Mouse (Mus musculus): Measurements from ENCODE around the gene Tnxb. TPM values are rescaled to one million over a fixed set of nuclear protein-coding genes. Genes with fewer than 3 reads are reported as not detected.

Gene Tnxb
- polyA plus RNA-seq (2015; fragmentation: Nextera tagmentation; extraction: Ambion mirVana), result 10.3 and 10.4 TPM in 2 replicates

DNA sequence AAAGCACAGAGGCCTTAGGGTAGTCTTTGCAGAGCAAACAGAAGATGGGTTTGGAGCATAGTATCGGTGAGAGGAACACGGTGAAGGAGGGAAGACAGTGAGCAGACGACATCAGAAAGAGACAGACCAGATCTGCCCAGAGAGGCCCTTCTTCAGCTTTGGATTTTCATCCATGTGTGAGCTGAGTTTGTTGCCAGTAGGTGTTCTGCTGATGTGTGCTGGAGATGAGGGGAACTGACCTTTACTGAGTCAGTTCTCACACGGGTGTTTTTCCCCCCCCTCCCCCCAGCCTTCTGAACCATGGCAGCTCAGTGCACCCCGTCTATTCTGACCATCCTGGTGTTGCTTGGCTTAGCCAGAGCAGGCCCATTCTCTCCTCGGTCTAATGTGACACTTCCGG is at the start of gene Tnxb:
Gene Tnxb (plus strand): TSS at position 301 of the 400 bp plus-strand sequence.

GRCm38 (mm10) chr17:34627943-34628643 is 42.2 kb upstream of the Tnxb start, which contains the start of gene Ppt2:
Gene Ppt2, minus strand, starts transcription at chr17:34628510.

GRCm38 (mm10) chr17:34629221-34629751 is 41.0 kb upstream of the Tnxb start, which contains the start of gene Prrt1:
Gene Prrt1, plus strand, starts transcription at chr17:34629533.

DNA sequence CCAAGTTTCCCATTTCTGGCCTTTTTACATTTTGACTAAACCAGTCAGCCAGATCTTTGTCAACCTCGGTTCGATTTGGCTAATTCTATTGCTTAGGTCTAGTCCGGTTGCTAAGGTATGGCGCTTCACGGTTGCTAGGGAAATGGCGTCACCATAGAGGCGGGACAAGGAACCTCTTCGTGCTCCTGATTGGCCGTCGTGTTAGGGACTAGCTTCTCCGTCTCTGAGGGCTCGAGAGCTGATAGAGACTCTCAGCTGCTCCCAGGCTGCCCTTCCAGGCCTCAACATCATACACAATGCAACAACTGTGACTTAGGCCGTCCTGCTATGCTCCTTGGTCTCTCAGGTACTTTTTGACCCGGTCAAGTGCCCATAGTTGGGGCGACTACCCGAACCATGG is 25.7 kb upstream of the Tnxb start, which contains the start of gene Fkbpl:
Gene Fkbpl (plus strand): TSS at position 157 of the 400 bp plus-strand sequence.

DNA sequence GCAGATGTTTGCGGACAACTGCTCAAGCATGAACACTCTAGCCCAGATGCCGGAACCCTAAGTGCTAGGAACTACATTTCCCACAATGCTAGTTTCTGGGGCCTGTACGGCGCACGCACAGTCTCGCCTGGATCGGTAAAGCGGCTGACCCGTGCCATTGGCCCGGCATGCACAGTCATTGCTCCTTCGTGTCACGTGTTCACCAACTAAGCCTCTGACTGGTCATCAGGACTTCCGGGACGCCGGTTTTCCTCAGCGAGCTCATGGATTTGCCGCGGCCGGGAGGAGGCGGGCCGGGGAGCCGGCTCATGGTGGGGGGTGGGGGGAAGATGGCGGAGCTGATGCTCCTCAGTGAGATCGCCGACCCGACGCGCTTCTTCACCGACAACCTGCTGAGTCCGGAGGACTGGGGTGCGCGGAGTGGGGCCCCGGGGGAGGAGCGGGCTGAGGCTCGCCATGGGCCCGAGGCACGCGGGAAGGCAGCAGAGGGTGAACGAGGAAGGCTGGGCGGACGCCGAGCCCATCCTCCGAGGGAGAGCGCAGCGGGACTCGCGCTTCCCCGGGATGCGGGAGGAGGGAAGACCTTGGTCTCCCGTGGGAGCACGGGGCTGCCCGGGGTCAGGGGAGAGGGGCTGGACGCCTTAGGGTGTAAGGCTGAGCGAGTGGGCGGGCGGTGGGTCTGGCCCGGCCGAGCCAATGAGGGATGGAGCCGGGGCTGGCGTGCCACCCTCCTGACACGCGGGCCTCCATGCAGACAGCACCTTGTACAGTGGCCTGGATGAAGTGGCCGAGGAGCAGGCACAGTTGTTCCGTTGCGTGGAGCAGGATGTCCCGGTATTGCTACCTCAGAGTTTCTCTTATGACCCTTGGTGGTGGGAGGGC is 23.2 kb upstream of the Tnxb start, which contains the start of gene Atf6b:
Gene Atf6b (plus strand): TSS at position 241 of the 882 bp plus-strand sequence.

GRCm38 (mm10) chr17:34743719-34744118 is 73.4 kb downstream of the Tnxb start, which contains the start of gene C4b:
Gene C4b, minus strand, starts transcription at chr17:34743882.

Other genes starting within 250 kb of the Tnxb start
- gene Btnl4, start 193.2 kb upstream of the Tnxb start, polyA plus RNA-seq (2015; fragmentation: Nextera tagmentation; extraction: Ambion mirVana), result not detected in 2 replicates
- not detected in 2 replicates for gene Btnl6, start 153.2 kb upstream of the Tnxb start, polyA plus RNA-seq (2015; fragmentation: Nextera tagmentation; extraction: Ambion mirVana)
- gene Notch4, start 106.3 kb upstream of the Tnxb start, polyA plus RNA-seq (2015; fragmentation: Nextera tagmentation; extraction: Ambion mirVana), result 3.0 and 5.0 TPM in 2 replicates
- 15.0 TPM in 2 replicates for gene Gpsm3, start 80.7 kb upstream of the Tnxb start, polyA plus RNA-seq (2015; fragmentation: Nextera tagmentation; extraction: Ambion mirVana)
- 6.1 and 6.8 TPM in 2 replicates for gene Pbx2, start 79.3 kb upstream of the Tnxb start, polyA plus RNA-seq (2015; fragmentation: Nextera tagmentation; extraction: Ambion mirVana)
- 4.4 and 5.1 TPM in 2 replicates for gene Ager, start 72.7 kb upstream of the Tnxb start, polyA plus RNA-seq (2015; fragmentation: Nextera tagmentation; extraction: Ambion mirVana)
- 90.9 and 133 TPM in 2 replicates for gene Rnf5, start 66.8 kb upstream of the Tnxb start, polyA plus RNA-seq (2015; fragmentation: Nextera tagmentation; extraction: Ambion mirVana)
- gene Agpat1, start 66.3 kb upstream of the Tnxb start, polyA plus RNA-seq (2015; fragmentation: Nextera tagmentation; extraction: Ambion mirVana), result 43.8 and 58.6 TPM in 2 replicates
- 11.5 and 18.6 TPM in 2 replicates for gene Egfl8, start 54.6 kb upstream of the Tnxb start, polyA plus RNA-seq (2015; fragmentation: Nextera tagmentation; extraction: Ambion mirVana)
- gene Ppt2, start 42.0 kb upstream of the Tnxb start, polyA plus RNA-seq (2015; fragmentation: Nextera tagmentation; extraction: Ambion mirVana), result 25.5 and 34.3 TPM in 2 replicates
- gene Prrt1, start 41.0 kb upstream of the Tnxb start, polyA plus RNA-seq (2015; fragmentation: Nextera tagmentation; extraction: Ambion mirVana), result 1.3 and 2.2 TPM in 2 replicates
- gene Fkbpl, start 25.8 kb upstream of the Tnxb start, polyA plus RNA-seq (2015; fragmentation: Nextera tagmentation; extraction: Ambion mirVana), result 13.8 and 17.8 TPM in 2 replicates
- gene Atf6b, start 23.4 kb upstream of the Tnxb start, polyA plus RNA-seq (2015; fragmentation: Nextera tagmentation; extraction: Ambion mirVana), result 34.1 and 43.4 TPM in 2 replicates
- 182 and 224 TPM in 2 replicates for gene C4b, start 73.3 kb downstream of the Tnxb start, polyA plus RNA-seq (2015; fragmentation: Nextera tagmentation; extraction: Ambion mirVana)
- 2,316 and 6,586 TPM in 2 replicates for gene Cyp21a1, start 134.0 kb downstream of the Tnxb start, polyA plus RNA-seq (2015; fragmentation: Nextera tagmentation; extraction: Ambion mirVana)
- 37.9 and 41.1 TPM in 2 replicates for gene Stk19, start 166.4 kb downstream of the Tnxb start, polyA plus RNA-seq (2015; fragmentation: Nextera tagmentation; extraction: Ambion mirVana)
- 34.6 and 62.4 TPM in 2 replicates for gene Dxo, start 166.5 kb downstream of the Tnxb start, polyA plus RNA-seq (2015; fragmentation: Nextera tagmentation; extraction: Ambion mirVana)
- gene Skiv2l, start 179.7 kb downstream of the Tnxb start, polyA plus RNA-seq (2015; fragmentation: Nextera tagmentation; extraction: Ambion mirVana), result 23.8 and 36.5 TPM in 2 replicates
- gene Nelfe, start 179.9 kb downstream of the Tnxb start, polyA plus RNA-seq (2015; fragmentation: Nextera tagmentation; extraction: Ambion mirVana), result 56.9 and 73.9 TPM in 2 replicates
- gene Cfb, start 192.0 kb downstream of the Tnxb start, polyA plus RNA-seq (2015; fragmentation: Nextera tagmentation; extraction: Ambion mirVana), result 27.2 and 40.8 TPM in 2 replicates
- 1.6 and 1.9 TPM in 2 replicates for gene Zbtb12, start 208.9 kb downstream of the Tnxb start, polyA plus RNA-seq (2015; fragmentation: Nextera tagmentation; extraction: Ambion mirVana)
- gene Gm20547, start 211.5 kb downstream of the Tnxb start, polyA plus RNA-seq (2015; fragmentation: Nextera tagmentation; extraction: Ambion mirVana), result not detected in 2 replicates
- 37.4 and 41.0 TPM in 2 replicates for gene C2, start 227.7 kb downstream of the Tnxb start, polyA plus RNA-seq (2015; fragmentation: Nextera tagmentation; extraction: Ambion mirVana)
- gene Ehmt2, start 227.9 kb downstream of the Tnxb start, polyA plus RNA-seq (2015; fragmentation: Nextera tagmentation; extraction: Ambion mirVana), result 45.4 and 52.6 TPM in 2 replicates
- 1.1 TPM in 2 replicates for gene Slc44a4, start 243.9 kb downstream of the Tnxb start, polyA plus RNA-seq (2015; fragmentation: Nextera tagmentation; extraction: Ambion mirVana)

All from adrenal gland, postnatal 0 days (tissue).